Mouse (Mus musculus): Measurements from ENCODE around the gene Aip. TPM values are rescaled to one million over a fixed set of nuclear protein-coding genes. Genes with fewer than 3 reads are reported as not detected.

The Aip gene
- polyA plus RNA-seq, 1 experiment from 2014 or later, result 26.8 TPM

DNA sequence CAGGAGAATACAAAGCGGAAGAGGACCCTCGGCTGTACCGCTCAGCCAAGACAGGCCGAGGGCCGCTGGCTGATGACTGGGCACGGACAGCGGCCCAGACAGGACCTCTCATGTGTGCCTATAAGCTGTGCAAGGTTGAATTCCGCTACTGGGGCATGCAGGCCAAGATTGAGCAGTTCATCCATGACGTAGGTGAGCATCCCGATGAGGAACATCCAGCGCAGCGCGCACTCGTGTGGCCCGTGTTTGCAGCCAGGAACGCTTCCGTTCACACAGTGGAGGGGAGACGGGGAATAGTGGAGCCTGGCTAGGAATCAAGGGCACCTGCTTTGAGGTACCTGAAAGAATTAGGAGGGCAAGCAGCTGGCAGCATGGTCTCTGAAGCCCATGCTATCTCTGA, 22.4 kb downstream of the Aip start:
- TF ChIP-seq CTCF (IDR thresholded peaks at IDR 0.05; ENCODE audit: low read depth), result no peak
- TF ChIP-seq EP300 (IDR thresholded peaks at IDR 0.05; ENCODE audit: low read depth), result no peak
- ATAC-seq, result no peak
- Histone ChIP-seq H3K4me1 (ENCODE audit: insufficient read depth) (peaks cover 28% of the 10 kb centered on the region), H3K9ac (replicated peaks) (no peak overlapping the region), H3K4me2 (ENCODE audit: low read depth, low read length) (no peak overlapping the region), H3K27me3 (ENCODE audit: insufficient read depth, low read length) (peaks cover 19% of the 10 kb centered on the region), H3K27ac (ENCODE audit: low read depth) (no peak overlapping the region), H3K36me3 (replicated peaks; ENCODE audit: insufficient read depth, low read length) (peaks cover 7% of the 10 kb centered on the region), H3K4me3 (ENCODE audit: low read depth, low read length) (no peak overlapping the region), H3K9me3 (ENCODE audit: low read length) (no peaks in the 10 kb centered on the region)
- 92% methylated on average over 18 of the region's 18 CpGs for WGBS (ENCODE audit: insufficient replicate concordance)
- no peak for DNase-seq

DNA sequence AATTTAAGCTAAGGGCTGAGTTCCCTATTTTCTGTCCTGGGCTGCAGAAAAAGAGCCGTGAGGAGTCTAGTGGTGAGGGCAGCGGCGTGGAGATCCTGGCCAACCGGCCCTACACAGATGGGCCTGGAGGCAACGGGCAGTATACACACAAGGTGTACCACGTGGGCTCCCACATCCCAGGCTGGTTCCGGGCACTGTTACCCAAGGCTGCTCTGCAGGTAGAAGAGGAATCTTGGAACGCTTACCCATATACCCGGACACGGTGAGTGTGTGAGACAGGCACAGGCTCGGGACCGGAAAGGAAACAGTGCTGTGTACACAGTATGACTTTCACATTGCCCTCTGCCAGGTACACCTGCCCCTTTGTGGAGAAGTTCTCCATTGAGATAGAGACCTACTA, 23.0 kb downstream of the Aip start:
- DNase-seq, result no peak

DNA sequence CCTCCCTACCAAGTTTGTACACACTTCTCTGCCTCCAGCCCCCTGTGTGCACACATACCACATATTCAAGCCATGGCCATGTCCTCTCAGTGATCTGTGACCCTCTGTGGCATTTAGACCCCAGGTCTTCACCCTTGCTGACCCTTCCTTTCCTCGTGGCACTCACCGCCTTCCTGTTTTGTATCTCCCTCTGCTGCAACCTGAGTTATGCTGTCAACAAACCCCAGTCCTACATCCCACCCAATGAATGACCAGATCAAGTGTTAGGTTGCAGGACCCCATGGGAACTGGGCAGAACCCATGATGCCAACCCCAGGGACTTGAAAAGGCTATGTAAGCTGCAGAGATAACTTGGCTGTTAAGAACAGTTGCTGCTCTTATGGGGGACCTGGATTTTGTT, 23.6 kb downstream of the Aip start:
- Histone ChIP-seq H3K27me3 (ENCODE audit: insufficient read depth, low read length) (peaks cover 19% of the 10 kb centered on the region), H3K9ac (replicated peaks) (no peak overlapping the region), H3K4me2 (ENCODE audit: low read depth, low read length) (no peak overlapping the region), H3K36me3 (replicated peaks; ENCODE audit: insufficient read depth, low read length) (peaks cover 7% of the 10 kb centered on the region), H3K27ac (ENCODE audit: low read depth) (no peak overlapping the region), H3K9me3 (ENCODE audit: low read length) (no peaks in the 10 kb centered on the region), H3K4me3 (ENCODE audit: low read depth, low read length) (no peak overlapping the region), H3K4me1 (ENCODE audit: insufficient read depth) (peaks cover 34% of the 10 kb centered on the region)
- 72% methylated on average over 2 of the region's 2 CpGs for WGBS (ENCODE audit: insufficient replicate concordance)
- ATAC-seq (no peak), DNase-seq (no peak)
- TF ChIP-seq EP300 (IDR thresholded peaks at IDR 0.05; ENCODE audit: low read depth) (no peak), CTCF (IDR thresholded peaks at IDR 0.05; ENCODE audit: low read depth) (no peak)

More for the DNA sequence above, 23.0 kb downstream of the Aip start:
- H3K9me3 ChIP-seq (ENCODE audit: low read length), result no peaks in the 10 kb centered on the region
- H3K27me3 ChIP-seq (ENCODE audit: insufficient read depth, low read length), result peaks cover 19% of the 10 kb centered on the region
- H3K9ac ChIP-seq (replicated peaks), result no peak overlapping the region
- no peak overlapping the region for H3K4me2 ChIP-seq (ENCODE audit: low read depth, low read length)
- H3K4me3 ChIP-seq (ENCODE audit: low read depth, low read length), result no peak overlapping the region
- H3K4me1 ChIP-seq (ENCODE audit: insufficient read depth), result peaks cover 33% of the 10 kb centered on the region
- TF ChIP-seq EP300 (IDR thresholded peaks at IDR 0.05; ENCODE audit: low read depth) (no peak), CTCF (IDR thresholded peaks at IDR 0.05; ENCODE audit: low read depth) (no peak)
- H3K27ac ChIP-seq (ENCODE audit: low read depth), result no peak overlapping the region
- peaks cover 7% of the 10 kb centered on the region for H3K36me3 ChIP-seq (replicated peaks; ENCODE audit: insufficient read depth, low read length)
- no peak for ATAC-seq
- 86% methylated on average over 12 of the region's 12 CpGs for WGBS (ENCODE audit: insufficient replicate concordance)

DNA sequence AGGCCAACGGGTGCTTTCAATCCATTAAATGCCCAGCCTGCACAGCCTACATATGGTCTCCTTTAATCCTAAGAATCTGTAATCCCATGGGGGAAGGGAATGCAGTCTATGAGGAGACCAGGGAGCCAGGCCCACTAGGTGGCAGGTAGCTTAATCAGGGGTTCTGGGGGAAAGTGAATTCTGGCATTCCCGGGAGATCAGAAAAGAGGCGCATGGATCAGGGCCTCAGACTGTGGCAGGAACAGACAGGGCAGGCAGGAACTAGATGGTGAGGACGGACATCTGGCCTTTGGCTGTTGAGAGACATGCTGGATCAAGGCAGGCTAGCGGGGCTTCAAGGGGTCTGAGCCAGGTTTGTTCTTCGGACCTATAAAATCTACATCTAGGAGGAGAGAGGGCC, 24.2 kb downstream of the Aip start:
- 81% methylated on average over 6 of the region's 6 CpGs for WGBS (ENCODE audit: insufficient replicate concordance)
- no peak for ATAC-seq
- no peak overlapping the region for H3K9ac ChIP-seq (replicated peaks)
- peaks cover 7% of the 10 kb centered on the region for H3K36me3 ChIP-seq (replicated peaks; ENCODE audit: insufficient read depth, low read length)
- no peak for DNase-seq
- H3K4me3 ChIP-seq (ENCODE audit: low read depth, low read length), result no peak overlapping the region
- H3K9me3 ChIP-seq (ENCODE audit: low read length), result no peaks in the 10 kb centered on the region
- H3K27me3 ChIP-seq (ENCODE audit: insufficient read depth, low read length), result peaks cover 19% of the 10 kb centered on the region
- H3K4me1 ChIP-seq (ENCODE audit: insufficient read depth), result peaks cover 35% of the 10 kb centered on the region
- peak overlapping the region; percentile 95 for H3K4me2 ChIP-seq (ENCODE audit: low read depth, low read length)
- no peak overlapping the region for H3K27ac ChIP-seq (ENCODE audit: low read depth)
- TF ChIP-seq EP300 (IDR thresholded peaks at IDR 0.05; ENCODE audit: low read depth) (no peak), CTCF (IDR thresholded peaks at IDR 0.05; ENCODE audit: low read depth) (no peak)

DNA sequence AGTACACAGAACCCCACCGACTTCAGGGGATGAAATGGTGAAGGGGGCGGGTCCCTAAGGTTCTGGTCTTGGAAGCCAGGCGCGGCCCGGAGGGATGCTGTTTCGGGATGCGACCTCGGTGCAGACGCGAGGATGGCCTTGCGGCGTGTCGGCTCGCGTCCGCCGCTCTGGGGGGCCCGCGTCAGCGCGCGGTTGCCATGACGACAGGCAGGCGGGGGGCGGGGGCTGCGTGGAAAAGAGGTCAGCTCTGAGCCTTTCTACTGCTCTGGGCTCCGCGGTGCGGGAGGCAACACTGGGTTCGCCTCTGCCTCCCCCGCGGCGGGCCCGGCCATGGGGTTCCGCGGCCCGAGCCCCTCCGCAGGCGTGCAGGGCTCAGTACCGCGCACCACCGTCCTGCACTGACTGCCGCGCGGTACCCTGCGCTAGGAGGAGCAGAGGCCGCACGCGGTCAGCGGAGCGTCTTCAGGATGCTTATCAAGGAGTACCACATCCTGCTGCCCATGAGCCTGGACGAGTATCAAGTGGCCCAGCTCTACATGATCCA, 24.9 kb downstream of the Aip start:
- peak overlapping the region; percentile 95 for H3K4me2 ChIP-seq (ENCODE audit: low read depth, low read length)
- H3K36me3 ChIP-seq (replicated peaks; ENCODE audit: insufficient read depth, low read length), result peaks cover 7% of the 10 kb centered on the region
- peak overlapping the region; percentile 50 for H3K9ac ChIP-seq (replicated peaks)
- peaks cover 19% of the 10 kb centered on the region for H3K27me3 ChIP-seq (ENCODE audit: insufficient read depth, low read length)
- peak overlapping the region; percentile 51 for H3K4me3 ChIP-seq (ENCODE audit: low read depth, low read length)
- TF ChIP-seq CTCF (IDR thresholded peaks at IDR 0.05; ENCODE audit: low read depth), result no peak
- ATAC-seq, result no peak
- H3K9me3 ChIP-seq (ENCODE audit: low read length), result no peaks in the 10 kb centered on the region
- no peak overlapping the region for H3K27ac ChIP-seq (ENCODE audit: low read depth)
- H3K4me1 ChIP-seq (ENCODE audit: insufficient read depth), result peaks cover 39% of the 10 kb centered on the region
- DNase-seq, result peak; percentile 48
- 2% methylated on average over 50 of the region's 52 CpGs for WGBS (ENCODE audit: insufficient replicate concordance)

DNA sequence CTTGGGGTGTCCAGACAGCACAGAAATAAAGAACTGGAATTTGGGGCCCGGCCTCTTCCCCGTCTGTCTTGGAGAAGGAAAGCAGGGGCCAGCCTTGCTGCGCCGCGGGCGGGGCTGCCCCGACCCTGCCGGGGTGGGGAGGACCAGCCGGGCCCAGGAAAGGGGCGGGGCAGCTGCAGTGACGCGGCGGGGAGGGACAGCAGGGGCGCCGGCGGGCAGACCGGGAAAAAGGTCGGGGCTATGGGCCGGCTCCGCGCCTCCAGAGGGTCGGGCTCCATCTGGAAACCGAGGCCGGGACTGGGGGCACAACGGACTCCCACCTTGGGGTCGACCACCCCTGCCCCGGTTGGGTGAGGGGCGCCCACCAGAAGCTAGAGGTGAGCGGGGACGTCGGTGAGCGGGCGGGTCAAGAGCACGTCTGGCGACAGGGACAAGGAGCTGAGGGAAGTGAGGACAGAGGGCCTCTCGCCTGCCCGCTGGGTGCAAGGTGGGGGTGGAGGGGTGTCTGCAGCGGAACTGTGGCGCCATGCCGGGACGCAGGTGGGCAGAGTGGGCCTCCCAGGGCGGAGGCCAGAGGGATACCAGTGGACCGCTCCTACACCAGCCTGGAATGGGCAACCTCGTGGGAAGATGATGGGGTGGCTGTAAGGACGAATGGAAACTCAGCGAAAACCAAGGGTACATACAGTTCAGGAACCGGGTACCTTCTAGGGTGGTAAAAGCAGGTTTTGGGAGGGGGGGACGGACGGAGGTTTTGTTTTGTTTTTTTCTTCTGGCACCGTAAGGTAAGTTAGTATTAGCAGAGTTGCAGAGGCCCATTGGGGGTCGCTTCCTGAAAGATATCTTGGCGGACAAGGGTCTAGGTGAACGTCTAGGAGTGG, 25.6 kb downstream of the Aip start, which contains the start of gene Pitpnm1:
TSS of gene Pitpnm1 (plus strand) at position 162 of the 881 bp plus-strand sequence.
- H3K36me3 ChIP-seq (replicated peaks; ENCODE audit: insufficient read depth, low read length), result peaks cover 7% of the 10 kb centered on the region
- peak within 1 kb of the TSS; percentile 50 for H3K9ac ChIP-seq (replicated peaks)
- no peak for ATAC-seq
- DNase-seq, result peak; percentile 86
- H3K4me2 ChIP-seq (ENCODE audit: low read depth, low read length), result peak within 1 kb of the TSS; percentile 95
- 1% methylated on average over 49 of the region's 53 CpGs for WGBS (ENCODE audit: insufficient replicate concordance)
- peaks cover 39% of the 10 kb centered on the region for H3K4me1 ChIP-seq (ENCODE audit: insufficient read depth)
- H3K27me3 ChIP-seq (ENCODE audit: insufficient read depth, low read length), result peaks cover 19% of the 10 kb centered on the region
- peak within 1 kb of the TSS; percentile 51 for H3K4me3 ChIP-seq (ENCODE audit: low read depth, low read length)
- H3K9me3 ChIP-seq (ENCODE audit: low read length), result no peaks in the 10 kb centered on the region
- no peak for TF ChIP-seq EP300 (IDR thresholded peaks at IDR 0.05; ENCODE audit: low read depth)
- TF ChIP-seq CTCF (IDR thresholded peaks at IDR 0.05; ENCODE audit: low read depth), result no peak
- peak within 1 kb of the TSS; percentile 95 for H3K27ac ChIP-seq (ENCODE audit: low read depth)

Measured in liver, postnatal 0 days (tissue).